Mouse (Mus musculus): Measurements from ENCODE around the gene Ola1.

Gene Ola1

DNA sequence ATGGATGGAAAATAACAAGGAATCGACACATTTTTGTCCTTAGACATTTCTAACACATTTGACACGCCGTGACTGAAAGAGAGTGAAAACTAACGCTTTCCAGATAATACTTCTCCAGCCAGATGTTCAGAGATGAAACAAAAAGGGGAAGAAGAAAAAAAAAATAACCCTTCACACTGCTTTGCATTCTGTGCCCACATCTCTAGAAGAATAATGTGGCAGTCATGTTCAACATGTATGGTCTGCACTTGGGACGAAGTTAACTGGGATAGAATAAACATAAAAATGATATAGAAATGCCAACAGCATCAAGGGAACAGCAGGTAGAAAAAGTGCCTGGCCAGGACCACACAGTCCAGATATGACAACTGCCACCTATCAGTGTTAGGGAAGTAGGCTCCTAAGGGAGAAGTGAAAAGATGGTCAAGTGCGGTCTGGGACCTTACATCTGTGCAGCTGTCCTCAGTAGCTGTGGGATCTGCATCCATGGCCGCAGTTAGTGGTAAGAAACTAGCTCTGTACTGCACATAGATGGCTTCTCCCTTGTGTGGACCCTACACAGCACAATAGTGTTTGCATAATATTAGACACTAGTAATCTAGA, 149.4 kb downstream of the Ola1 start:
- in situ Hi-C loops (cut with MboI, MseI): loop anchor here in 1 of 2 experiments (10.0 kb wide), 1 partner anchor 1515 kb away; no protein-coding TSS in a partner anchor

DNA sequence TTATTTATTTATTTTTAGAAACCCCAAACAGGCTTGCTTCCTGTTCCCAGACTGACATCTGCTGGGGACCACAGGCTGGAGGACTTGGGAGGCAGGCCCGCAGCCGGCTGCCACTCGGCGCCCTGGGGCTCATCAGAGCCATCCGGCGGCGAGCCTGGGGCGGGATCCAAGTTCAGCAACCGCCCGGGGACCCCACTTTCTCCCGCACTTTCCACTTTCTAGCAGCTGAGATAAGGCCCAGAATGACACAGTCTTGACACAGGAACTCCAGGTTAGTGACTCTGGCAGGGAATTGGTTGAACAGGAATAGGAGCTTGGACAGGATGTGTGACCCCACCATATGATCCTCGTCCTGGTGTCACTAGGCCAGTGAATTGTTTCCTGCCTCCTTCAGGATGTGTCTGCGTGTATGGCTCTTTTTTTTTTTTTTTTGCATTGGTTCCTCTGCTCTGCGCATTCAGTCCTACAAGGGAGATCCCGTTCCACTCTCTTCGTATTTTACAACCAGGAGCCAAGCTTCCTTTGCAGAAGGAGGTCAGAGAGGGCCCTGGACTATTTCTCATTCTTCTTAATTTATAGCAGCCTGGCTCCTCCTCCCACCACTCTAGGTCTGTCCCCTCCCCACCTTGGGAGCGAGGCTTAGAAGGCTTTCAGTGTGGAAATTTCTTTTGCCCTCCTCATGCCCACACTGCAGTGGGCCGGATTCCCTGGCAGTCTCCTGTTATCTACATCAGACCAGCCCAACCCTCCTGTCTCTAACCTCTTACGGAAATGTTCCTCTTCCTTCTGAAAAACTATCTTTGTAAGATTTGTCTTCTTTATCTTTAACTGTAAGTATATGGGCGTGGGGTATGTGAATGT, 152.2 kb downstream of the Ola1 start:
- in situ Hi-C loops (cut with MboI, MseI): loop anchor here in 1 of 2 experiments (10.0 kb wide), 1 partner anchor 1518 kb away; no protein-coding TSS in a partner anchor

DNA sequence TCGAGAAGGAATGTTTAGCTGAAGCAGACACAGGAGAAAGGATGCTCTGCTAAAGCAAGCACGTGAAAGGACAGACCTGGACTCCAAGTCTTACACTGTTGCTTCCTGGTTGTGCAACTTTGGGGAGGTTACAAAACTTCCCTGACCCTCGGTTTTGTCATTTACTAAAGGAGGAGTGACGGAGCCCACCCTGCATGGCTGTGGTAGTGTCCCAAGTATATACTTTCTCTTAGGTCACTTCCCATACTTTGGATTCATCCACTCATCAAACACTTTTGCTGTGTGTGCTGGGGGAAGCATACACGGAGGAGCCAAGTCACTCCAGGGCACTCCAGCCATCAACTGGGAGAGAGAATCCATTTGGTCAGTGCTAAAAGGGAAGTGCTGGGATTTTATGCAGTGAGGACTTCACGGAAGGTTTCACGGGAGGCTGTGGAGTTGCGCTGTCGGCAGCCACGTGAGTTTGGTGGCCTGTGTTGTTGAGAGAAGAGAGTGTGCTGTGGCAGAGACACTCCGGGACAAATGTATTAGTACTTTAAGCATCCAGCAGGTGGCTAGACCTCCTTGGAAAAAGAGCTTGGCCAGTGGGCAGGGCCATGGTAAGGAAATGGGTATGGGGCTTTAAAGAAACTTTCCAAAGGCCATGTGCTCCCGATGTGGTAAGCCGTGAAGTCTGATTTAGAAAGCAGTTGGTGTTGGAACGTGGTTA, 154.7 kb downstream of the Ola1 start:
- in situ Hi-C loops (cut with MboI, MseI): loop anchor here in 1 of 2 experiments (10.0 kb wide), 1 partner anchor 1521 kb away; no protein-coding TSS in a partner anchor

DNA sequence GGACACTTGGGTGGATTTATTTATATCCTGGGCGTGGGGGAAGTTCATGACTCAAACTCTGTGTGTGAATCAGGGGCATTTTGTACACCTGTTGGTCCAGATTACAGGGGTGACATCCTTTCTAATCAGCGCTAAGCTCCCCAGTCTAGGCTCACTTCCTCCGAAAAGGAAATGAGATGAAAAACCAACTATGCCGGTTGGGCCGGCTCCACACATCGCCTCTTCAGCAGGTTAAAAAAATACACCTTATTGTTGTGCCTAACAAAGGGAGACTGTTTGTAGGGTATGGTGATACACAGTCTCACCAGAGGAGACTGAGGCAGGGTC, 158.5 kb downstream of the Ola1 start:
- in situ Hi-C loops (cut with MboI, MseI): loop anchor here in 1 of 2 experiments (10.0 kb wide), 1 partner anchor 1525 kb away; no protein-coding TSS in a partner anchor

DNA sequence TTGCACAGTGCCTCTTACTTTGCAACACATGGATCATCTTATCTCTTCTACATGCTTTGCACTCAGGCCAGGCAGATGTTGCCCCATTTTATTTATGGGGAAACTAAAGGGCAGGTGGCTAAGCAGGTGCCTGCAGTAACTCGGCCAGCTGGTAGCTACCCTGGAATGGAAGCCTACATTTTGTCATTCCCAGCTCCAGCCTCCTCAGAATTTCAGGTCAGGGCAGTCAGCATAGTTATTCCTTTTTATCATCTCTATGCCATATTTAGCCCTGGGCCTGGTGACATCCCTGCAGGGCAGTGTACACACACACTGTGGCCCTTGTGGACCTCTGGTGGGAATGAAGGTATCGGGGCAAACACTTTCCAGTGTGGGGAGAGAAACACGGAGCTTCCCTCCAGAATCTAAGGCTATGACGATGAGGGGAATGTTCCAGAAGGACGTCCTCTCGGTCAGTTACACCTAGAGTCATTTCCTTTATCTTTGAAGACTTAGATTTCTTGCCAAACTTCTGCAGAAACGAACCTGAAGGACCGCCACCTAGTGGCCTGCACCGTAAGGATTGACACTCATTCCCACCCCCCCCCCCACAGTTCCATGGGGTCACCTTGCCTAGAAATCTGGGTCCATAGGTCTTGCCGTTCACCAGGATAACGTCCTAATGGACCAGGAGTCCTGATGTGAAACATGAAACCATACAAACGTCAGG, 159.0 kb downstream of the Ola1 start:
- in situ Hi-C loops (cut with MboI, MseI): loop anchor here in 1 of 2 experiments (10.0 kb wide), 1 partner anchor 1525 kb away; no protein-coding TSS in a partner anchor

DNA sequence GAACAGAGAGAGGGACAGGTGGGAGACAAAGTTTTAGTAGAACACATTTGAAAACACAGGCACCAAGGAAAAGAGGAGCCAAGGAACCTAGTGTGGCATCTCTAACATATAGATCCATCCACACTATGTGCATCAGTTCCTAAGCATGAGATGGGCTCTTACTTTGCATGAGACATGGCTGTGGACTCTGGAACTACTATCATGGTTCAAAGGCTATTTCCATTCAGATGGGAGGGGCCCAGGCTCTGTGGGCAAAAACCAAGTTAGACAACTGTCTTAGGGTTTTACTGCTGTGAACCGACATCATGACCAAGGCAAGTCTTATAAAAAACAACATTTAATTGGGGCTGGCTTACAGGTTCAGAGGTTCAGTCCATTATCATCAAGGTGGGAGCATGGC, 160.4 kb downstream of the Ola1 start:
- in situ Hi-C loops (cut with MboI, MseI): no loop called here

DNA sequence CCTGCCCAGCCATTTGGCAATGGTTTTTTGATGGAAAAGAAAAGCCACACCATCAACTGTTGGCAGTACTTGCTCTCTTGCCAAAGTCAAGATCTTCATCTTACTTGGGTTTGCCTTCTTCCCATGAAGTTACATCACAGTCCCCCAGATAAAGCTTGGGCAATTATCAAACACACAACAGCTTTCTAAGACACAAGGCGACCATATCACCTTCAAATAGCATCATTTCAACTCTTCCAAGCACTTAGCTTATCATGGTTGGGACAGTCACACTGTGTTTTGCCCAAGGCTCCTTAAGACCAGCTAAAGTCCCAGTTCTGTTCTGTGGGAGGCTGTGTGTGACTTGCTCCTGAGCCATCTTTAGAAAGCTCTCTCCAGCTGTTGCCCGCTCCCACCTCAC, 161.1 kb downstream of the Ola1 start:
- in situ Hi-C loops (cut with MboI, MseI): no loop called here

DNA sequence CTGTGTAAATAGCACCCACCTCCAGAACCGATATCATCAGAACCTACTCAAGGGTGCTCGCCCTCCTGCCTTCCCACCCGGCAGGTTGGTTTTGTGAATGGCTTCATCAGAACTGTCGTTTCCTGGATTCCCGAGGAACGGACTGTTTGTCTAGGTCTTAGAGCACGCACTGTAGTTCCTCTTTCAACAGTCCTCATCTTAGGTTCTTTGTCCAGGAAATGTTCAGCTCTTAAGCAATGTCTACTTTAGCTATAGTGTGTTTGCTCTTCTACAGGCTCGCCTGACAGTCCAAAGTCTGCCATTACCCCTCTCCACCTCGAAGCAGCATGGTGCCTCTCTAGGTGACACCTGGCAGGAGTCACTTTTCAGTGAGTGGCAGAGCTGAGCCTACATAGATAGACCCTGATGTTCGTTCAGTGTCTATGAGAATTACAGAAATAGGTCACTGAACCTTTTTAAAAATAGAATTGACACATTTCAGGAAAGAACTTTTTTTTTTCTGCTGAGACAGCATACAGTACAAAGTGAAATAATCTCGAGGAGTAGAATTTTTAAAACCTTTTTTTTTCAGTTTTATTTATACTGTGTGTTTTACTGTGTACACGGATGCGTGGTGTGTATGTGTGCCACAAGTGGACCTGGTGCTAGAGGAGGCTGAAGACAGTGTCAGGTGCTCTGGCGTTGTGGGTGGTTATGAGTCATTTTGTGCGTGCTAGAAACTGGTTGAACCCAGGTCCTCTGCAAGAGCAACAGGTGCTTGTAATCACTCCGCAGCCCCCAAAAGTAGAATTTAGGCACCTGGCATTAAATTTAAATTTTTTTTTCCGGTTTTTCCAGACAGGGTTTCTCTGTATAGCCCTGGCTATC, 162.4 kb downstream of the Ola1 start:
- in situ Hi-C loops (cut with MboI, MseI): no loop called here

DNA sequence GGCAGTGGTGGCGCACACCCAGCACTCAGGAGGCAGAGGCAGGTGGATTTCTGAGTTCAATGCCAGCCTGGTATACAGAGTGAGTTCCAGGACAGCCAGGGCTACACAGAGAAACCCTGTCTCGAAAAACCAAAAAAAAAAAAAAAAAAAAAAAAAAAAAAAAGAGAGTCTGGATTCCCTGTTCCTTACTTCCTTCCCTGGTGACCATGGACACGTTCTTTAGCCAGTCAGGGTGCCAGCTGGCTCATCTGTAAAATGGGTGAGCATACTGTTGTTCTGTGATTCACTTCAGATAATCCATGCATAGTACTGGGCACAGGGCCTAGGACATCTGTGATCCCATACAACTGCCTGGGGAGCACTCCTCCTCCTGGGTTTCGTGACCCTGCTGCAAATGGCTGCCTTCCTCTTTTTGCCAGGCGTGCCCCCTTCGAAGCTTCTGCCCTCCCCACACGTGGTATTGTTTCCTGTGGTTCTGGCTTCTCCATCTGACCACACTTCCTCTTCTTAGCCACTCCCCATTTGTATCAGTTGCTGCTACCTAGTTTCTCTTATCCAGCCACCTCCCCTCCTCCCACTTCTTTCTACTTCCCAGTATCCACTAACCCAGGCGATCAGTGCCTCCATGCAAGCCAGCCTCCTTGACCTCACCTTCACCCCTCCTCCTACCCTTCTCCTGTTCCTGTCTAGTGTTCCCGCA, 164.8 kb downstream of the Ola1 start:
- in situ Hi-C loops (cut with MboI, MseI): no loop called here

DNA sequence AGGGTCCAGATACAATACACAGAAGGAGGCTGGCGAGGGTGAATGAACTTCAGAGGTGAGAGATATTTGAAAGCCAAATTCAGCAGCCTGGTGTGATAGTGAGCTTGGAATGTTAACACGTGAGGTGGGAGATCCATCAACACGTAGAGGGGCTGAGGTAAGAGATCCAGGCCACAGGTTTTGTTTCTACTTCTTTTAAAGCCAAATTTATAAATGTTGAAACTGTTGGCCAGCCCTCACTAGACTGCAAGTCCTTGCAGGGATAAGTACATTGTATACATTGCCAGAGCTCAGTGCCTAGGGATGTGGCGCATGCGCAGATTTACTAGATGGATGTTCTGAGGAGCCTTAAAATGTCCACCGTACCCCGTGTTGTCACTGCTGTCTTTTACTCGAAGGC, 168.3 kb downstream of the Ola1 start:
- in situ Hi-C loops (cut with MboI, MseI): no loop called here

DNA sequence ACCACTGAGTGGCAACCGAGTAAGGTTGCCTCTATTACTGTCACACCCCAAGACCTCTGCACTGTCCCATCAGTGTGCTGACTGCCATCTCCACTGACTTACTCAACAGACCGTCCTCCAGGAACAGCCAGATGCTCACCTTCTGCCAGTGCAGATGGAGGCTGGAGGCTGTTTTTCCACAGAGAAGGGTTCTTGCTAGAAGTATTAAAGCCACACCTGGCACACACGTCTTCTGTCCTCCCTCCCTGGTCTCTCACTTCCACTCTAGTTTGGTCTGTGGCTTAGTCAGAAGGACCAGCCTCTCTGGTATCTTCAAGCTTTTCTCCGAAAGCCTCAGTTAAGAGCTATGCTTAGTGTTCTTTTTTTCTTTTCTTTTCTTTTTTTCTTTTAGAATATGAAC, 168.7 kb downstream of the Ola1 start:
- in situ Hi-C loops (cut with MboI, MseI): no loop called here

DNA sequence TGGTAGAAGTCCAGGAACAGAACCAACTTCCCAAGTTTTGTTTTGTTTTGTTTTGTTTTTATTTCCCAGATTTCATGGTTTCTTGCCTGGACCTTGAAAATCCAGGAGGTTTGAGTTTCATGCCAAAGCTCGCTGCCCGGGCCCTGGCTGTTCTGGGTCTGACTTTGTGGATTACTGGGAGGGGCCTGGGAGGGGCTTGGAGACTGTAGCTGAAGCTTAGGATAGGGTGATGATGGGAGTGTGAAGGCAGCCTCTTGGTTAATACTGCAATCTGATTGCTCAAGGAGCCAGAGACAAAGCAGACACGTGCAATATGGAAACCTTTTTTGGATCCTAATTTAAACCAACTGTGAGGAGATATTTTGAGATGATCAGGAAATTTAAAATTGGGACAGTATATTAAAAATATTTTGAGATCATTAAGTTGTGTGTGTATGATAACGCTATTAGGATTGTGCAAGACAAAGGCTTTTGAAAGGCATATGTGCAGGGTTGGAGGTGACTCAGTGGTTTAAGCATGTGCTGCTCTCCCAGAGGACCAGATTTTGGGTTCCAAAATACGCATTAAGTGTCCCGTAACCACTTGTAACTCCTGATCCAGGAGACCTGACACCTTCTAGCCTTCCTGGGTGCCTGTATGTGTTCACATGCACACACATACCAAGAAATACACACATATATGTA, 169.6 kb downstream of the Ola1 start:
- in situ Hi-C loops (cut with MboI, MseI): no loop called here

DNA sequence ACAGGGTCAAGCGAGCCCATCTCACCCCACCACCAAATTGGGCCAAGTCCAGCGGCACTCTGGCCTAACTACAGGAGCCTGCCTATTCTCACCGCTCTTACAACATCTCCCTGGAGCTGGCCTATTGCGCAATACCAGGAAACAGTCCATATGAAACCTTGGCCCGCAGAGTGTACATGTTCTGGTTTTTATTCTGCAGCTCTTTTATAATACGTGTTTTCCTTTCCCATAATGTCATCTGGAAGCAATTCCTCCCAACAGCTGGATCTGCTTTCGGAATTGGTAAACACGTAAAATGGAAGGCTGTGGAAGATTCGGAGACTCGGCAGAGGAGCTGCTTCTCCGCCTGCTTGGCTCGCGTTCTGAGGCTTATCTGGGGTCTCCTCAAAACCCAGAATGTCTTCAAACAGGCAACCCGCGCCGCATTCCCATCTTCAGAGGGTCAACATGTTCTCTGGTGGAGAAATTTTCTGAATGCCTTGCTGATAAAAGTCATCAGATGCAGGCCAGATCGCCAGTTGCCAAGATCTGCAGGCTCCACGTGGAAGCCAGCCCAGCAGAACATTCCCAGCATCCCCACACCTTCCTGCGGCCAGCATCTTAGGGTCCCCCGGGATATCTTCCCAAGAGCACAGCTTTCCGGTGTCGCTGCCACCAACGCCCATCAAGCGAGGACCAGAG, 171.5 kb downstream of the Ola1 start:
- in situ Hi-C loops (cut with MboI, MseI): no loop called here

DNA sequence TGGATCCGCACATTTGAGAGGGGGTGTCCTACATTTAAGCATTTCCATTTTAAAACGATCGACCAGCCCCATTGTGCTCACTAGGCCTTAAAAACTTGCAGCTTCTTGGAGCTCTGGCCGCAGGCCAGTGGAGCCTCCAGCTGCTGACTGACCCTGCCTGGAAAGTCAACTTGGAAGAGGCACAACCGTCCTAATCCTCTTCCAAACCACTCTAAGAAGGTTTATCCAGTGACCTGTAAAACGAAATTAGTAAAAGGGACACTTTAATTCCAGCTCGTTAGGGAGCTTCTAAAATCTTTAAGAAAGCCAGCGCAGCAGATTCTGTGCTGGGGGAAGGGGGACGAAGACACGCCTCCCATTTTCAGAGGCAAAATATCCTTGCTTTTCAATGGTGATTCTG, 172.1 kb downstream of the Ola1 start:
- in situ Hi-C loops (cut with MboI, MseI): no loop called here

DNA sequence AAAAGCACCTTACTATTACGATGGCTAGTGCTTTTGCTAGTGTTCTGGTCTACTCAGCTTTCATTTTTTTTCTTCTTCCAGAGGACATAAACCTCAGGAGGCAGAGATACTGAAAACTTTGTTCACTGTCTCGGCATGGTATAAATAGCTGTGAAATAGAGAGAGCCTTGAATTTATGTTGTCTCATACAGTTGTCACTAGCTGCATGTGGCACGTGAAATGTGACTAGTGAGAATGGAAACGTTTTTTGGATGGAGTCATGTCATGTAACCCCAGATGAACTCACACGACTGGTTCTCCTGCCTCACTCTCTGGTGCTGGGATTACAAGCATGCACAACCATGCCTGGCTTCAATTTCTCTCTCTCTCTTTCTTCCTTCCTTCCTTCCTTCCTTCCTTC, 173.2 kb downstream of the Ola1 start:
- in situ Hi-C loops (cut with MboI, MseI): no loop called here

Measured in T-helper 17 cell (primary cell).